Mouse (Mus musculus) neural tube, embryonic 13.5 days (tissue): ENCODE data around the gene Pla2g10. TPM values are rescaled to one million over a fixed set of nuclear protein-coding genes. Genes with fewer than 3 reads are reported as not detected.
"Not testable (repeated sequence)": the region's sequence is repeated elsewhere in the genome, so short reads cannot be mapped to it uniquely, and the experiment has no call there.

Experiments used
- ATAC-seq: fragments of 200-750 bp; cut with Nextera tagmentation; 2 replicates; pipeline ENCODE4 v1.8.0; 2017; ENCODE audit warnings: low read depth, mild to moderate bottlenecking, moderate TSS enrichment, moderate library complexity
- H3K27ac ChIP-seq: fragments of 300-500 bp; sonication (generic); replicated peaks from 2 replicates; pipeline ENCODE4 v1.5.1; 2015; ENCODE audit warnings: moderate library complexity, mild to moderate bottlenecking, inconsistent platforms
- H3K27me3 ChIP-seq: fragments of 300-500 bp; sonication (generic); 2 replicates; pipeline ENCODE4 v1.6.1; 2015; ENCODE audit warnings: mild to moderate bottlenecking, inconsistent platforms
- H3K36me3 ChIP-seq: fragments of 300-500 bp; sonication (generic); 2 replicates; pipeline ENCODE4 v1.6.1; 2015; ENCODE audit warnings: mild to moderate bottlenecking, inconsistent platforms
- H3K4me1 ChIP-seq: fragments of 300-500 bp; sonication (generic); replicated peaks from 2 replicates; pipeline ENCODE4 v1.6.1; 2015; ENCODE audit warnings: inconsistent platforms
- H3K4me2 ChIP-seq: fragments of 300-500 bp; sonication (generic); 2 replicates; pipeline ENCODE4 v1.6.1; 2015; ENCODE audit warnings: inconsistent platforms, mild to moderate bottlenecking, moderate library complexity
- H3K4me3 ChIP-seq: fragments of 300-500 bp; sonication (generic); 2 replicates; pipeline ENCODE4 v1.5.1; 2015; ENCODE audit warnings: mild to moderate bottlenecking, inconsistent platforms
- H3K9ac ChIP-seq: fragments of 300-500 bp; sonication (generic); 2 replicates; pipeline ENCODE4 v1.6.1; 2015; ENCODE audit warnings: moderate library complexity, mild to moderate bottlenecking, inconsistent platforms
- H3K9me3 ChIP-seq: fragments of 300-500 bp; sonication (generic); 2 replicates; pipeline ENCODE4 v1.6.1; 2016; ENCODE audit warnings: inconsistent platforms
- WGBS: fragments of 180-500 bp; shearing (Covaris S2); methylation state at CpG from one replicate; pipeline ENCODE4 v1.1.7; 2015; 5-methylcytosine and 5-hydroxymethylcytosine counted together
- polyA plus RNA-seq: library from polyadenylated mRNA; unstranded; fragments of >200 nt; fragmentation: Nextera tagmentation; extraction: Ambion mirVana; gene quantifications from 2 replicates; pipeline ENCODE4 v1.2.1, GENCODE M21; 2015

Gene Pla2g10
- polyA plus RNA-seq, 1 experiment from 2014 or later = 2.1 TPM

DNA sequence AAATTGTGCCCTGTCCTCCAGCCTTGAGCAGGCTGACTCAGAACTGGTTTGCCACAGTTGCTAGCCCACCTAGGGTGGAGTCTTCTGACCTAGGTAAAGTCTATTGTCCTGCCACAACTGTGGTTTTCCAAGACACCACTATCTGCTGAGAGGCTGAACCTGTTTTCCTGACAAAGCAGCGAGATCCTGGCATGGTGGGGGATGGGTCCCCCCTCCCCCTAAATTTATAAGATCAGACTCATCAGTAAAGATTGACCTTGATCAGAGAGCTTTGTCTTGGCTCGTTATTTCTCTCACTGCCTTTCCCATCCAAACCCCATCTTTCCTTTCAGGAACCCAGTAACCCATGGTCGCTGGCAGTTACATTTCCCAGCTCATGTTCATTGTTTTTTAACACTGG, 19.2 kb upstream of the Pla2g10 start:
- no peak overlapping the region for H3K4me2 ChIP-seq
- H3K9ac ChIP-seq = no peak overlapping the region
- H3K36me3 ChIP-seq = no peaks in the 10 kb centered on the region
- WGBS = 58% methylated on average over 3 of the region's 3 CpGs
- H3K9me3 ChIP-seq = no peaks in the 10 kb centered on the region
- no peak overlapping the region for H3K4me3 ChIP-seq
- no peak overlapping the region for H3K27ac ChIP-seq
- H3K27me3 ChIP-seq = no peaks in the 10 kb centered on the region
- ATAC-seq = no peak
- peaks cover 2% of the 10 kb centered on the region; the same call in 1 of the 2 replicates for H3K4me1 ChIP-seq

DNA sequence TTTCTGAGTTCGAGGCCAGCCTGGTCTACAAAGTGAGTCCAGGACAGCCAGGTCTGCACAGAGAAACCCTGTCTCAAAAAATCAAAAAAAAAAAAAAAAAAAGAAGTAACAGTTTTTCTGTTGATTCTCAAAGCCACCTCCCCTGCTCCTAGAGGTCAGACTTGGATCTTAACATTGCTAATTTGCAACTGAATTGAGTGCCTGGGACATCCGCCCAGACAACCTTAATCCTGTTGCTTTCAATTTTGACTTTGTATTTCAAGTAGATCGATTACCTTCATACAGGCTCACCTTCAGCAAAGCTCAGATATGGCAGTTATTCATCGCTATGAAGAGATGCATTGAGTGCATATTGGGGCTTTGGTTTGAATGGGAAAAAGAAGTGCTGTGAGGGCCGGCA, 18.5 kb upstream of the Pla2g10 start:
- Histone ChIP-seq H3K4me1 (no peaks in the 10 kb centered on the region), H3K4me3 (no peak overlapping the region), H3K27me3 (no peaks in the 10 kb centered on the region), H3K36me3 (no peaks in the 10 kb centered on the region), H3K27ac (no peak overlapping the region), H3K9me3 (no peaks in the 10 kb centered on the region), H3K4me2 (no peak overlapping the region), H3K9ac (no peak overlapping the region)
- no peak for ATAC-seq
- 55% methylated on average over 5 of the region's 5 CpGs for WGBS

- H3K4me1 ChIP-seq, H3K27ac ChIP-seq, H3K4me2 ChIP-seq, H3K27me3 ChIP-seq, H3K36me3 ChIP-seq, H3K9ac ChIP-seq, H3K9me3 ChIP-seq, ATAC-seq, H3K4me3 ChIP-seq: not testable (repeated sequence)
- 16% methylated on average over 10 of the region's 10 CpGs for WGBS
Measured at GRCm38 (mm10) chr16:13748813-13749212, 18.0 kb upstream of the Pla2g10 start.

- Histone ChIP-seq H3K36me3 (no peaks in the 10 kb centered on the region), H3K4me2 (no peak overlapping the region), H3K9me3 (no peaks in the 10 kb centered on the region), H3K4me3 (no peak overlapping the region), H3K4me1 (no peaks in the 10 kb centered on the region), H3K9ac (no peak overlapping the region), H3K27me3 (no peaks in the 10 kb centered on the region), H3K27ac (no peak overlapping the region)
- ATAC-seq = no peak
- WGBS = 68% methylated on average over 3 of the region's 3 CpGs
Measured at GRCm38 (mm10) chr16:13748124-13748523, 17.3 kb upstream of the Pla2g10 start.

GRCm38 (mm10) chr16:13747708-13748107, 16.9 kb upstream of the Pla2g10 start:
- no peaks in the 10 kb centered on the region for H3K27me3 ChIP-seq
- no peak overlapping the region for H3K4me3 ChIP-seq
- no peaks in the 10 kb centered on the region for H3K36me3 ChIP-seq
- WGBS = 96% methylated on average over 8 of the region's 8 CpGs
- ATAC-seq = no peak
- no peak overlapping the region for H3K9ac ChIP-seq
- H3K4me1 ChIP-seq = no peaks in the 10 kb centered on the region
- H3K9me3 ChIP-seq = no peaks in the 10 kb centered on the region
- H3K27ac ChIP-seq = no peak overlapping the region
- H3K4me2 ChIP-seq = no peak overlapping the region

DNA sequence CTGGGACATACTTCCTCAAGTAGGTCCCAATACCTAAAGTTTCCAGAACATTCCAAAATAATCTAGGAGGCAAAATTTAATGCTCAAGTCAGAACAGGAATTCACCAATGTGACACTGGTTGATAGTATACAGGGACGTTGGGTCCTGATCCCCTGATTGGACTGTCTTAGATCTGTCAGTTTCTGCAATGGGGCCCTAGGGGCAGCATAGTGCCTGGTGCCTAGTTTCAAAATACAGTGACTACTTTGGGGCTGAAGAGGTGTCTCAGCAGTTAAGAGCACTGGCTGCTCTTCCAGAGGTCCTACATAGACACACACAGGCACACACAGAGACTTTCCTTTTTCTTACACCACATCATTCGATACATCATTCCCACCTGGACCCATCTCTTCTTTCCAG, 10.1 kb upstream of the Pla2g10 start:
- no peak overlapping the region for H3K27ac ChIP-seq
- 78% methylated on average over 2 of the region's 2 CpGs for WGBS

DNA sequence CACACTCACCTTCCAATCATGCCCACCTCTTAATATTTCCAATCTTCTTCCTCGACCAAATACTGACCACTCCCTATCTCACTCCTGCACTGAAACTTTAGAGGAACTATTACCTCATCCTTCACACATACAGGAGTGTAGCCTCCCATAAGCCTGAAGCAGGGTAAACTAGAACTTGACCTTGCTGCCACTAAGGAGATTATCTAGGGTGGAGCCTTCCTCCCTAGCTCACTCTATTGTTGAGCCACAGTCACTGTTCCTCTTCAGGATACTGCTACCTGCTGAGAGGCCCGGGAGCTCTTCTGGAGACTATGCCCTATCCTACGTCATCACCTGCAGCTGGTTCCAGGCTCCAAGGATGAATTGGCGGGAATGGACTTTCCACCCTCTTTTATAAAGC, 8.3 kb upstream of the Pla2g10 start:
- not testable (repeated sequence) for ATAC-seq

More for the DNA sequence above, 10.1 kb upstream of the Pla2g10 start:
- Histone ChIP-seq H3K36me3 (no peaks in the 10 kb centered on the region), H3K4me1 (no peaks in the 10 kb centered on the region), H3K9me3 (no peaks in the 10 kb centered on the region), H3K9ac (no peak overlapping the region), H3K4me2 (no peak overlapping the region), H3K4me3 (no peak overlapping the region), H3K27me3 (no peaks in the 10 kb centered on the region)
- no peak for ATAC-seq

GRCm38 (mm10) chr16:13735977-13736376, 5.2 kb upstream of the Pla2g10 start:
- H3K4me1 ChIP-seq = peaks cover 1% of the 10 kb centered on the region
- no peaks in the 10 kb centered on the region for H3K27me3 ChIP-seq
- ATAC-seq = no peak
- no peak overlapping the region for H3K27ac ChIP-seq
- H3K4me2 ChIP-seq = no peak overlapping the region
- 69% methylated on average over 8 of the region's 8 CpGs for WGBS
- H3K9ac ChIP-seq = no peak overlapping the region
- no peaks in the 10 kb centered on the region for H3K36me3 ChIP-seq
- H3K9me3 ChIP-seq = no peaks in the 10 kb centered on the region
- H3K4me3 ChIP-seq = no peak overlapping the region

More for the DNA sequence above, 8.3 kb upstream of the Pla2g10 start:
- 69% methylated on average over 4 of the region's 4 CpGs for WGBS
- H3K4me3 ChIP-seq, H3K4me1 ChIP-seq, H3K27me3 ChIP-seq, H3K27ac ChIP-seq, H3K9ac ChIP-seq, H3K4me2 ChIP-seq, H3K36me3 ChIP-seq, H3K9me3 ChIP-seq: not testable (repeated sequence)

DNA sequence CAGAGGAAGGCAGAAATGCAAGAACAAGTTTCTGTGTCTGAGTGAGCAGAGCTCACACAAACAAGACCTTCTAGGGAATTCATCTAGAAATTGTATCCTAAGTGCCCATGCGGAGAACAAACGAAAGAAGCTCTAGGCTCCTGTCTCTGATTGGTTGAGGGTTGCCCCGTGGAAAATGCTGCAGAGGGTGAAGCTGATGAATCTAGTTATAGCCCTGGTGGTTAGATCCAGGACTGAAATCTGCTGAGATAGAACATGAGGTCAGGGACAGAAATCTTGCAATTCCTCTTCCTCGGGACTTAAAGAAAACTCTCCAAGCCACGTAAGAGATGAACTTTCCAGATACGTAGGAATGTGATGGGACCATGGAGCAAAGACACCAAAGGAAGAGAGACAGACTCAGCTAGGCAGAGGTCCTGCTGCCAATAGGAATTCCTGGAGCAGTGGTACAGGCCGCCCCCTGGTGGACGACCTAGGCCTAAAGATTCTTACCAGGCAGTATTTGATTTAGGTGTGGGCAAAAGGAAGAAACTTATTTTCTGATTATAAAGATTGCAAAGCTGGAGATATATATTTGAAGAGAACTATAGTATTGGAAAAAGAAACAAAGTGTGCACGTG, 2.8 kb upstream of the Pla2g10 start:
- Histone ChIP-seq H3K27ac (no peak overlapping the region), H3K9me3 (no peaks in the 10 kb centered on the region), H3K27me3 (no peaks in the 10 kb centered on the region), H3K36me3 (no peaks in the 10 kb centered on the region), H3K9ac (no peak overlapping the region), H3K4me1 (peaks cover 9% of the 10 kb centered on the region), H3K4me3 (no peak overlapping the region), H3K4me2 (no peak overlapping the region)
- no peak for ATAC-seq
- 22% methylated on average over 9 of the region's 9 CpGs for WGBS

GRCm38 (mm10) chr16:13732786-13733185, 2.0 kb upstream of the Pla2g10 start:
- no peak overlapping the region for H3K4me3 ChIP-seq
- ATAC-seq = no peak
- H3K27me3 ChIP-seq = no peaks in the 10 kb centered on the region
- H3K9ac ChIP-seq = no peak overlapping the region
- no peaks in the 10 kb centered on the region for H3K9me3 ChIP-seq
- no peak overlapping the region for H3K27ac ChIP-seq
- WGBS = 91% methylated on average over 3 of the region's 3 CpGs
- peaks cover 9% of the 10 kb centered on the region for H3K4me1 ChIP-seq
- H3K36me3 ChIP-seq = no peaks in the 10 kb centered on the region
- no peak overlapping the region for H3K4me2 ChIP-seq

DNA sequence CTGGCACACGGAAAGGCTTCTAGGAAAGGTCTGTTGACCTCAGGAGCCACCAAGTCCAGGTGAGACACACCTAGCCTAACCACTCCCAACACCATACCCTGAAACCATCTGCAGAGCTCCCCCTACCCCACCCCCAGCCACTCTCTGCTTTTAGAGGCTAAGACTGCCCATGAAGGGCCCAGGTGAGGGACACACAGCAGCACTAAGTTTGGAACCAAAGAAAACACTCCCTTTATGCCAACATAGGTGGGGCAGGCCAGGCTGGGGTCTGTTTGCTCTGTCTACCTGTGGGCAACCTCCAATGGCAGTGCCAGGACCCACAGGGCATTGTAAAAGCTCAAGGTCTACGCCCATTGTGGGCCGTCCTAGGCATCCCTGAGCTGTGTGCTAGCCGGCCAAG, 1.4 kb downstream of the Pla2g10 start:
- Histone ChIP-seq H3K27ac (no peak overlapping the region), H3K4me3 (no peak overlapping the region), H3K9ac (no peak overlapping the region), H3K27me3 (no peaks in the 10 kb centered on the region), H3K9me3 (no peaks in the 10 kb centered on the region), H3K4me1 (peaks cover 9% of the 10 kb centered on the region), H3K36me3 (no peaks in the 10 kb centered on the region), H3K4me2 (no peak overlapping the region)
- 89% methylated on average over 4 of the region's 4 CpGs for WGBS
- no peak for ATAC-seq

DNA sequence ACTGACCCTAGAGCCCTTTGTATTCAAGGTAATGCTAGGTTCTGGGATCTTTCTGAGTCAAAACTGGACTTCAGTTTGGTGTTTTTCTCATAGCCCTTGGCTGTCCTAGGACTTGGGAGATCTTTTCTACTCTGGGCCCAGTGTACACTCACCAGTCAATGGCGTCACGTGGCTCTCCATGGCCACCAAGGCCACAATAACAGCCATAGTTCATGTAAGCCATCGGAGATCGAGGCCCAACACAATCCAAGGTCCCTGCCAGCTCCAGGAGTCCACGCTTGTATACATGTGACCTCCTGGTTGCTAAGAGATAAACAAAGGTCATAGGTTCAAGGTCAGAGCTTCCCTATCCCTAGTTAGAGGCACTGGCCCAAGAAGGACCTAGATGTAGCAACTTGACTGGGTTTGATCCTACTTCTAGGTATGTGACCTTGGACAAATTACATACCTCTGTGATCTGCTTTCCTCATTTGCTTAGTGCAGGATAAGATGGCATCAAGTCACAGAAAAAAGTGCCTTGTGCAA, 2.9 kb downstream of the Pla2g10 start:
- ATAC-seq = no peak
- Histone ChIP-seq H3K4me1 (peaks cover 9% of the 10 kb centered on the region), H3K36me3 (no peaks in the 10 kb centered on the region), H3K9ac (no peak overlapping the region), H3K4me3 (no peak overlapping the region), H3K27ac (no peak overlapping the region), H3K27me3 (no peaks in the 10 kb centered on the region), H3K4me2 (no peak overlapping the region), H3K9me3 (no peaks in the 10 kb centered on the region)
- WGBS = 87% methylated on average over 5 of the region's 5 CpGs

DNA sequence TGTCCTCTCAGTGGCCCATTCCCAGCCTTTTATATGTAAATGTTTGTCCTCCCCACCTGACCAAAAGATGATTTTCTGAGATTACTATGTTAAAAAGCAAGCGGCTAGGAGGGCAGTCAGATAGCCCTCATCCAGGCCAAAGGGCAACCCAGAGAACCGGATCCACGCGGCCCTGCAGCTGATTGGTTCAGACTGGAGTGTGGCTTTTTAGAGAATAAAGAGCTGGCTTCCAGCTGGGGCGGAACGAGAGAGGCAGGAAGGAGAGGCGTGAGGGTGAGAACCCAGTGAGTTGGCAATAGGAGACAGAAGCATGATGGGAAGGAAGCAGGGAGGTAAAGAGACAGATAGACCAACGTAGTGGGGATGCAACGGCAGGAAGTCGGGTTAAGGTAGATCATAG, 7.8 kb downstream of the Pla2g10 start:
- H3K27me3 ChIP-seq = no peaks in the 10 kb centered on the region
- no peak for ATAC-seq
- H3K9ac ChIP-seq = no peak overlapping the region
- 37% methylated on average over 10 of the region's 10 CpGs for WGBS
- H3K4me3 ChIP-seq = no peak overlapping the region
- H3K36me3 ChIP-seq = no peaks in the 10 kb centered on the region
- no peaks in the 10 kb centered on the region for H3K9me3 ChIP-seq
- H3K4me1 ChIP-seq = no peaks in the 10 kb centered on the region
- no peak overlapping the region for H3K4me2 ChIP-seq
- H3K27ac ChIP-seq = no peak overlapping the region
